Mouse (Mus musculus): ENCODE measurements around the gene Vtcn1.

The Vtcn1 gene

DNA sequence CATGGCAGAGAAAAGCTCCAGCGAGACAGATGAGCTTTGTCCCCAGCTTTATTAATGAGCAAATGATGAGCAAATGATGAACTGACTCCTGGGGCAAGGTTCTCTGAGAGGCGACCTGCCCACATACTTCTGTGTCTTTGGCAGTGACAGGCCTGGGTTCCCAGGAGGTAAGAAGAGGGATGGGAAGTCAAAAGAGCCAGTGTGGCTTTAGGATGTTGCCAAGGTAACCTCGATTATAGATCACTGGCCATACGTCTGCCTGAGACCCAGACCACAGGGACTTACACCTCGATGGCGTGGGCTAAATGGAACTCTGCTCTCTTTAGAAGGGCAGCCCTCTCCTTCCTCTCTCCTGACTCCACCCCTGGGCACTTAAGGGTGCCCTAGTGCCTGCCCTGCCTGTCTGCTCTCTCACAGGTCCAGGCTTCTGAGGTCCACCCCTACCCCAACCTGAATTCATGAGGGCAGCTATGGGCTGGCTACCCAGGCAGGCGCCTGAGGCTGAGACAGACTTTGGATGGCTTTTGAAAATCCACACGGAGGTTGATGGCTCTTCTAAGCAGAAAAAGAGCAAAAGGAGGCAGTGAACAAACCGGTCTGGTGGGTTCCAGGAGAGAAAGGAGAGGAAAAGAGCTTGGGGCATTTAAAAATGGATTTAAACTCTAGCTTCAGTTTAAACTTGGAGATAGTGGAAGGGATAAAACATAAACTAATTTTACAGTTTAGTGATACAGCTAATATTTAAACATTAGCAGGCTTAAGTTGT is 31.0 kb downstream of the Vtcn1 start:
- DNase-seq (ENCODE audit: low spot score in 2 of 2): no peak

- DNase-seq (ENCODE audit: low spot score in 2 of 2): no peak
Measured at GRCm38 (mm10) chr3:100857139-100857538, 31.9 kb downstream of the Vtcn1 start.

DNA sequence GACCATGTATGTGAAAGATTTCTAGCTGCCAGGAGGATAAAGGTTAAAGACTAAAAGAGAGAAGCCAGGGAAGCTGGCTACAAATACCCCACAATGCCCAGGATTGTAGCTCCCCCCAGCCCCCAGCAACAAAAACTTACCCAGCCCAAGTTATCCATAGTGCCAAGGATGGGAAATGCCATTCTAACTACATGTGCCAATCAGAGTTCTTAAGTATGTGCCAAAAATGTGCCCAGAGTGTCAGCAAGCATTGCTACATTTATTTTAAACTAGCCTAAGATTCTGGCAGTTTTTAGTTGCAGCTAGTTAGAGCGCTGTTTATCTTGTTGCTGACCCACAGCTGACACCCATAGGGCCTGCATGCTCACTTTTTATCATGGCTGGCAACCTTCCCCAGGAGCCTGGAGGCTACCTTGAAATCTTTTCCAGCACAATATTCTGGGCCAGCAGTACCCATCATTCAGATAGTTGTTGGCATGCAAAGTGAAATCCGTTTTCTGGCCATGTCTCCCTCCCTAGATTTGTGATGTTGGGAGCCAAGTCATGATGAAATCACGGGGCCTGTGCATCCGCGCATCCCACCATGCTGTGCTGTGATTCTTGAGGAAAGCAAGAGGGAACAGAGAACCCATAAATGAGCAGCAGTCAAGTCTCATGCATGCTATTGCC is 33.2 kb downstream of the Vtcn1 start:
- DNase-seq (ENCODE audit: low spot score in 2 of 2): no peak

DNA sequence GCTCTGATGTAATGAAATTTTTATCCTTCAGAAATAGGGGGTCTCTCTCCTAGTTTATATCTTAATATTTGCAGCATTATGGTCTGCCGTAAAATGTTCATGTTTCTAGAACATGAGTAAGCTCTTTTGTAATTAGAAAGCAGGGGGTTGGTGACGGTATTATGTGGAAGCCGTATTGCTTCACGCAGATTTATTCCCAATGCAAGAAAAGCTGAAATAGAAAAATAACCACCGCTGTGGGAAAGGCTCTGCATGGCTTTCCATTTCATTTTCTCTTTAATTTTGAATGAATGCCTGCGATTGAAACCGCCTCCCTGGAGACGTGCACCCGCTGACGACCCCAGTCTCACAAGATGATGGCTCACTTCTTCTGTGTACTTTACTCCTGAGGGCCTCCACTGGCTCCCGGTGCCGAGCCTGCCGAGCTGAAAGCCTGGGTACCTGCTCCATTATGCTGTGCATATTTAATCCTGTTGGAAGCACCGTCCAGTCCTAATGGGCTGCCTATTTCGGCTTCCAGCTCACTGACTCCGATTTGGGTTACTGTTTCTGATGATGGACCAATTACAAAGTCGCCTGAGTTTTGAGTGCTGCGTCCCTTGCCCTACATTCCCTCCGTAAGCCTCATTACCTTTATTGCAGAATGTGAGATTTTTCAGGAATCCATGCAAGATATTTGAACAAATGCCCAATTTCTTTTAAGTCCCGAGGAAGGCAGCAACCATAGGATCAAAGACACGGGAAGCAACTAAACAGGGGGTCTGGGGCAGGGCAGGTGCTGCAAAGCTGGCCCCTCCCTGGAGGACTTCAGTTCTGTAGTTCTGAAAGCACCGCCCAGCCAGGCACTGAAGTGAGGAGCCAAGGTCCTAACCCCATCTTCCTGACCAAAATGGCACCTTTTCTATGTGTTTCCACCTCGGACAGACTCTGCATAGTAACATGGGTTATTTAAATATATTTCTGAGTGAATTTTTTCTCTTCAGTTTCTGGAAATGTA is 36.3 kb downstream of the Vtcn1 start:
- no peak for DNase-seq (ENCODE audit: low spot score in 2 of 2)

DNA sequence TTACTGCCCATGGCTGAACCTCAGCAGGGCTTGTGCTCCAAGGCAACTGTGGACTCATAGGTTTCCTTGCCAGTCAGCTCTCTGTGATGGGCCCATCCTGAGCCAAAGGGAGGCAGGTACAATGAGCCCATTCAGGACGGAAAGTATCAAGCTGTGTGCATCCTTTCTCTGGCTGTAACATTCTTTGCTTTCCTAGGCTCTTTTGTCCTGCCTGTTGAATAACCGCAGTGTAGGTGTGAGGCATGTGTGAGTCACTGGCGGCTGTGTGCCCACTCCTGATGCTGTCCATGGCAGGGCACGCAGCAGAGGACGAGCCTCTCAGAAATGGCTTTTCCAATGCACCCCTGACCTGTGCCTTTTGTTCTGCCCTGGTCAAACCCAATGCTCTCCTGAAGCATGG is 41.7 kb downstream of the Vtcn1 start:
- no peak for DNase-seq (ENCODE audit: low spot score in 2 of 2)

DNA sequence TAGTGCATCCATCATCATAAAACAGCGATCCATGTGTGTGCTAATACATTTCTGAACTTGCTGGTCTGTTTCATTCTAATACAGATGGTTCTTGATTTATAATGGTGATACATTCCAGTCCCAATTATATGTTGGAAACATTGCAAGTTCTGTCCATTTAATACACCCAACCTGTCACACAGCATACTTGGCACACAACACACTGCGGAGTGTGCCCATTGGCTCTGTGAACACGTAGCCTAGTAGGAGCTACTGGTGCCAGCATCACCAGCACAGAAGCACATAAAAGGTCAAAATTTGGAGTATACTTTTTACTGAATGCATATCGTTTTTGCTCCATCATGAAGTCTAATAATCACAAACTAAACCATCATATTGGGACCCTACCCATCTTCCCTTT is 51.8 kb downstream of the Vtcn1 start:
- DNase-seq (ENCODE audit: low spot score in 2 of 2): no peak

- DNase-seq (ENCODE audit: low spot score in 2 of 2): no peak
Measured at GRCm38 (mm10) chr3:100881403-100881802, 56.1 kb downstream of the Vtcn1 start.

DNA sequence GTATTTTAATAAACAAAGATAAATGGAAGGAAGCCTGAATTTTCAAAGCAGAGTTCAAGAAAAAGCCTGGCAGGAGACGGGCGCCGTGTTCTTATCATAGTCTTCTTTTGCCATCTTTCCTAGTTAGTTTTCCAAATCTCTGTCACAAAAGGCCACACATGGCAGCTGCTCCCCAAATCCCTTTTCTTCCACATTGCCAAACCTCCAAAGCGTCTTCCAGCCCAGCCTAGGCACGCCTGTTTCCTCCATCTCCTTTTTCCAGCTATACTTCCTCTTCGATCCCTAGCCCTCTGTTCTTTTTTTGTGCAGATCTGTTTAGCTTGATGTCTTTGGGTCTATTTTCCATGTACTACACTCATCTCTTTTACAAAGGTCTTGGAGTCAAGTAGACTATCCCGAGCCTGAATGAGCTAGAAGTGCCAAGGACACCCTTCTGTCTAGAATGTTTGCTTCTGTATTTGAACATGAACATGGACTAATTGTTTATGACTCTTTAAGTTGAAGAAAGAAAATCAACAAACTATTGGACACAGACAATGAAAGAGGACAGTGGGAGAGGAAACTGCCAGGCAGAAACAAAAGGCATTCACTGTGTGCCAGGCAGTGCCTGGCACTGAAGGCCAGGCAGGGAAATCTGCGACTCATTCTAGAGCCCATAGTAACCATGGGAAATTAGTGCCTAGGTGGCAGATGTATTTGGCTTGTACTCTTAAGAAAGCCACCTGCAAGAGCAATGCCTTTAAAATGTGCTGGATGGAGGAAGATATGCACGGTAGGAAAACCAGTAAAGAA is 56.8 kb downstream of the Vtcn1 start:
- DNase-seq (ENCODE audit: low spot score in 2 of 2): no peak

DNA sequence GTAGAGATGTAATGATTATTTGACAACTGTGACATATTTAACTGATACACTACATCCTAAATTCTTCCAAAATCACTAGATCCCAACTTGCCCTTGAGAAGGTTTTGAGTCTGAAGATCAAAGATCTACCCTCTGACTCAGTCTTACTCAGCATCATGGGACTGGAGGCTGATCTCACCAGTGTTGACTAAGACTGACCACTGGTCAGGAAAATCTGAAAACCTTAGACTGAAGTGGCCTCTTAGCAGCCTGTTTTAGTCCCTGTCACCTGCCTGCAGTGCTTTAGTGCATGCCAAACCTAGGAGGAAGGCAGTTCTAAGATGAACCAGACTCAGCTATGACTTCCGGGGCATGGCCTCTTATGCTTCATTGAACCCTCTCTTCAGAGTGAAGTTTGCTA is 64.0 kb downstream of the Vtcn1 start:
- DNase-seq (ENCODE audit: low spot score in 2 of 2): no peak

GRCm38 (mm10) chr3:100890406-100890805 is 65.1 kb downstream of the Vtcn1 start:
- no peak for DNase-seq (ENCODE audit: low spot score in 2 of 2)

DNA sequence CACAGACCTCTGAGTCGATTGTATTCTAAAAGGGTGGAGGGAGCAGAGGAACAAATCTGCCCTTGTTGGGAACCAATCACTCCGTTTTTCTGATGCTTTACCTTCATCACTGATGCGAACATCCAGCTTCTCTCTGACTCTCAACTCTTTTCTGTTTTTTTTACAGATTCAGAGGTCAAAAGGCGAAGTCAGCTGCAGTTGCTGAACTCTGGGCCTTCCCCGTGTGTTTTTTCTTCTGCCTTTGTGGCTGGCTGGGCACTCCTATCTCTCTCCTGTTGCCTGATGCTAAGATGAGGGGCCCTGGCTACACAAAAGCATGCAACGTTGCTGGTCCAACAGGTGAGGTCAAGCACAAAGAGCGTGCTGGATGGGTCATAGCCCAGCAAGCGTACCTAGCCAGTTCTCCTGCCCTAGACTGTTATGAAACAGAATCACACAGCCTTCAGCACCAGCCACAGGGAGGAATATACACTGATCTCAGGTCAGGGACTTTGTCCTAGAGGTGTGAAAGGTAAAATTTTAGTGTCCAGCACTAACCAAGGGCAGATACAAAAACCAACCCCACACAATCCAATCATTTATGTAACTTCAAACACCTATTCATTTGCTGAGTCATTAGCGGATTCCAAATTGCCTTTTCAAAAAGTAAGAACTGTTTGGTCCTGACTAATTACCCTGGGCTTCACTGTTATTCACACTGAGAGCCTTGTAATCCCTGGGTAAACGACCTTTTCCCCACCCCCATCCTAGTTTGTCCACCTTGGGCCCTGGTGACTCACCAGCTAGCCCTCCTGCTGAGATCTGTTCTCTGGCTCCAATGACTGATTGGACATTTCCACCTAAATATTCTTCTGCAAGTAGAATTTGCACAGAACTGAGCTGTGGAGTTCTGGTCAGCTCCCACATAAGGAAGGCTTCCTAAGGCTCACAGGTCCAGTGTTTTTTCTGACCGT is 67.4 kb downstream of the Vtcn1 start:
- no peak for DNase-seq (ENCODE audit: low spot score in 2 of 2)

DNA sequence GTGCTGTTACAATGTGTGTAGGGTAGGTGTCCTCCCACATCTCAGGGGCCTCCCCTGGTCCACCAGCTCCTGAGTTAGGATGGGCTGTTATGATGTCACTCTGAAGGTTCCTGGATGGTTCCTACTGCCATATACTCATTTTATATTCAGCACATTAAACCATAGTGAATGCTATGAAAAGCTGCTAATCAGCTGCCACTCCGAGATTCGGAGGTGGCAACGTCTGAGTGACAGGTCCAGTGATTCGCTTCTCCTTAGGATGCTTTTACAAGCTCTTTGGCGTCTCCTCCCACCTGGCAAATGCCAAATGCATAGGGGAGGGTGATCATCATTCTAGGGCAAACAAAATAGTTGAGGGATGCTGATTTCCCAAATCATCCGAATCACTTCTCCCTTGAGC is 70.2 kb downstream of the Vtcn1 start:
- DNase-seq (ENCODE audit: low spot score in 2 of 2): no peak

DNA sequence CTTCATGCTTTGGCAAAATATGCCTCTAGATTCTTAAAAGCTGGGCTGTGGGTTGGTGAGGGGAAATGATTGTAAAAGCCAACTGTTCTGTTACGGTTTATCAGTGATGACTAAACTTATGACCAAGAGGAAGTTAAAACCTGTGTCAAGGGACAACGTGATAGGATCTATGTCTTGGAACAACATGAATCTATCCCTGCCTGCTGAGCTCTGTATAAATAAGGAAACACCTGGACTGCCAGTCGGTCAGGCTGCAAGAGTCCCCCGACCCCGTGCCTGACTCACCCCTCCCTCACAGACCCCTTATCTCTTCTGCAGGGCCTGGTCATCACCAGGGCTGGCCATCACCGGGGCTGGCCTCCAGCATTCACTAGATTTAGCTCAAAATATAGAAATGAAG is 80.9 kb downstream of the Vtcn1 start:
- no peak for DNase-seq (ENCODE audit: low spot score in 2 of 2)

DNA sequence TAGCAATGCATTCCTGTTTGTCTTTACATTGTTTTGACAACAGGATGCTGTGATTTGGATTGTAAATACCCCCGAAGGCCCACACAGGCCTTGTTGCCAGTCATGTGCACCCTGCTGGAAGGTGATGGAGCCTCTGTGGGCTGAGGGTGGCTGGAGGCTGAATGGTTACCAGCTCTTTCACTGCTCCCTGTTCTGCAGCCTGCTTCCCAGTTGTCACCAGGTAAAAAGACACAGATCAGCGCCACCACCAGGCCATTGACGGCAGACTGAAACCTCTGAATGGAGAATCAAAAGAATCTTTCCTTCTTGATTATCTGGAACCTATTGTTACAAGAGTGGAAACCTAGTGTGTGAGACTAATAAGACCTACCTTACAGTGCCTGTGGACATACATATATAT is 81.7 kb downstream of the Vtcn1 start:
- DNase-seq (ENCODE audit: low spot score in 2 of 2): no peak

DNA sequence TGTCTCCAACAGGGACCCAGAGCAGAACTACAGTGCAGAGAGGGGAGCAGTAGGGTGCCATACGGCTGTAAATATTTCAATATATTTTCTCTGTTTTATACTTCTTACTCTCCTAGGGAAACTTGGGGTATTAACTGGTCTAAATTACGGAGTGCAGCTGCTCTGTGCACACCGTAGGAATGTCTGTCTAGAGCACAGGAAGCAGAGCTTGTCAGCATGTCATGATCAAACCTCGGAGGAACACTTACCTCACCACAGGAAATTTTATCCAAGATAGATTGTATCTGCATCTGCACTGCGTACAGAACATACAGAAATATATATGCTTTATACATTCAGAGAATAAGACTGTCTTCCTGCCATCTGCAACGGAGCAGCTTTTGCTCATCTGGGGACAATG is 83.3 kb downstream of the Vtcn1 start:
- no peak for DNase-seq (ENCODE audit: low spot score in 2 of 2)

GRCm38 (mm10) chr3:100910621-100911020 is 85.4 kb downstream of the Vtcn1 start:
- DNase-seq (ENCODE audit: low spot score in 2 of 2): no peak

- DNase-seq (ENCODE audit: low spot score in 2 of 2): no peak
Measured at GRCm38 (mm10) chr3:100911026-100911425, 85.8 kb downstream of the Vtcn1 start.

GRCm38 (mm10) chr3:100911498-100912213 is 86.4 kb downstream of the Vtcn1 start:
- no peak for DNase-seq (ENCODE audit: low spot score in 2 of 2)

DNA sequence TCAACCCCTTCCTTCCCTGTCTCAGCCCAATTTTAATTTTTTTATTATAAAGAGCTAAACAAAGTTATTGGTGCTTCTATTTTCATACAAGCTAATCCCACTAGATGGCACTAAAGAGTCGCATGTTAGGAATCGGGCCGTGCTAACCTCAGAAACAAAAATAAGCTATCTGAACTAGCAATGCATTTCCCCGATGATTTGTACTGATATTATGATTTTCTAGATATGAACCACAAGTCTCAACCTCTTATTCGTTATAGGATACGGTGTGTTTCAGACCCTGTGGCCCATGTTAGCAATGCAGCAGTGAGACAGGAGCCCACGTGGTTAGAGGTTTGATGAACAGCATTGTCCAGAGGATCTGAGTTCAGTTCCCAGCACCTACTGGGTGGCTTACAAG is 91.6 kb downstream of the Vtcn1 start:
- DNase-seq (ENCODE audit: low spot score in 2 of 2): no peak
